Mouse (Mus musculus) intestine, embryonic 16.5 days (tissue): ENCODE results near the gene Sec14l3. TPM values are rescaled to one million over a fixed set of nuclear protein-coding genes. Genes with fewer than 3 reads are reported as not detected.

ENCODE experiments used
- ATAC-seq: fragments of 200-750 bp; cut with Nextera tagmentation; 2 replicates; pipeline ENCODE4 v1.8.0; 2017; ENCODE audit warnings: moderate TSS enrichment, moderate library complexity
- H3K27ac ChIP-seq: fragments of 300-500 bp; sonication (generic); 2 replicates; pipeline ENCODE4 v1.5.1; 2014; ENCODE audit warnings: mild to moderate bottlenecking, low read length
- H3K27me3 ChIP-seq: fragments of 300-500 bp; sonication (generic); replicated peaks from 2 replicates; pipeline ENCODE4 v1.6.1; 2014; ENCODE audit warnings: low read length, control low read depth, mixed read lengths; ENCODE audit not compliant: control insufficient read depth, insufficient read depth
- H3K36me3 ChIP-seq: fragments of 300-500 bp; sonication (generic); 2 replicates; pipeline ENCODE4 v1.6.1; 2014; ENCODE audit warnings: low read length, control low read depth; ENCODE audit not compliant: control insufficient read depth, insufficient read depth
- H3K4me1 ChIP-seq: fragments of 300-500 bp; sonication (generic); 2 replicates; pipeline ENCODE4 v1.6.1; 2014; ENCODE audit warnings: low read length, control low read depth, mixed read lengths; ENCODE audit not compliant: control insufficient read depth, insufficient read depth
- H3K4me2 ChIP-seq: fragments of 300-500 bp; sonication (generic); 2 replicates; pipeline ENCODE4 v1.6.1; 2014; ENCODE audit warnings: low read depth, low read length, control low read depth
- H3K4me3 ChIP-seq: fragments of 300-500 bp; sonication (generic); 2 replicates; pipeline ENCODE4 v1.5.1; 2014; ENCODE audit warnings: mild to moderate bottlenecking, low read length
- H3K9ac ChIP-seq: fragments of 300-500 bp; sonication (generic); 2 replicates; pipeline ENCODE4 v1.6.1; 2014; ENCODE audit warnings: low read depth, low read length
- H3K9me3 ChIP-seq: fragments of 300-500 bp; sonication (generic); 2 replicates; pipeline ENCODE4 v1.6.1; 2016; ENCODE audit warnings: low read length, control low read depth; ENCODE audit not compliant: control insufficient read depth
- WGBS: fragments of 180-500 bp; shearing (Covaris S2); extraction: QIAGEN DNeasy Blood & Tissue Kit; methylation state at CpG from one replicate; pipeline ENCODE4 v1.1.7; 2014; 5-methylcytosine and 5-hydroxymethylcytosine counted together
- polyA plus RNA-seq: library from polyadenylated mRNA; unstranded; fragments of >200 nt; fragmentation: Nextera tagmentation; extraction: Ambion mirVana; gene quantifications from 2 replicates; pipeline ENCODE4 v1.2.1, GENCODE M21; 2015

Sec14l3 gene
- polyA plus RNA-seq, 1 experiment from 2014 or later = not detected

DNA sequence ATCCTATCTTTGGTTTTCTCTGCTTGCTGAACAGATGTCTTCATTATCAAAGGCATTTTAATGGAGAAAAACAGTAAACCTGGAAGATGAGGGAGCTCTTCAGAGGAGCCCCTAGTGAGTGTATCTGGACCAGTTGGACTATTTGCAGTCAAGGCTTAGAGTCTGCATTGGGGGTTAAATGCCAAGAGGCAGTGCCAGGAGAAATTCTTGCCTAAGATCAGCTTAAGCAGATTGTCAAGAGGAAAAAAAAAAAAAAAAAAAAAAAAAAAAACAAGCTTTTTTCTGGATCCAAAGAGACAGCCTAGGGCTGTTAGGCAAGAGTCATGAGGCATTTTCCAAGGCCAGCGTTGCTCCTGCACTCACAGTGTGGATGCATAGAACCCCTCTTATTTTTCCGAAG is 16.9 kb upstream of the Sec14l3 start:
- H3K27me3 ChIP-seq = no peaks in the 10 kb centered on the region
- H3K4me3 ChIP-seq = no peak overlapping the region
- H3K4me2 ChIP-seq = no peak overlapping the region
- no peaks in the 10 kb centered on the region for H3K9me3 ChIP-seq
- 92% methylated on average over 2 of the region's 2 CpGs for WGBS
- no peak for ATAC-seq
- no peaks in the 10 kb centered on the region for H3K36me3 ChIP-seq
- no peak overlapping the region for H3K9ac ChIP-seq
- no peaks in the 10 kb centered on the region for H3K4me1 ChIP-seq
- H3K27ac ChIP-seq = no peak overlapping the region

DNA sequence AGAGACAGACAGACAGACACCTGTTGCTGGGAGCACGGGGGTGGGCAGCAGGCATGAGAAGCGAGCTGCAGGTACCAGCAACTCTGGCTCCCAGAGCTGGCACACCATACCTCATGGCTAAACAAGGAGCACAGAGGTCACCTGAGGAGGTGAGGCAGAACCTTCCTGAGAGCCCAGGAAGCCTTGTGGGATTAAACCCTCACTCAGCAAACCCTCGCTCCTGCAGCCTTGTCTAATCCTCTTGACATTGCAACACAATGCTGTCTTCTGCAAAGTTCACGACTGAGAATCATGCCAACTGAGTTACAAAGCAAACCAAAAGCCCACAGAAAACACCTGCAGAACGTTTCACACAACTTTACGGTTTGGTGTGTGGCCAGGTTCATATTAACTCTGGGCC is 16.2 kb upstream of the Sec14l3 start:
- no peak for ATAC-seq
- Histone ChIP-seq H3K9ac (no peak overlapping the region), H3K27ac (no peak overlapping the region), H3K4me2 (no peak overlapping the region), H3K27me3 (no peaks in the 10 kb centered on the region), H3K4me3 (no peak overlapping the region), H3K4me1 (no peaks in the 10 kb centered on the region), H3K9me3 (no peaks in the 10 kb centered on the region), H3K36me3 (no peaks in the 10 kb centered on the region)
- WGBS = 90% methylated on average over 6 of the region's 6 CpGs

DNA sequence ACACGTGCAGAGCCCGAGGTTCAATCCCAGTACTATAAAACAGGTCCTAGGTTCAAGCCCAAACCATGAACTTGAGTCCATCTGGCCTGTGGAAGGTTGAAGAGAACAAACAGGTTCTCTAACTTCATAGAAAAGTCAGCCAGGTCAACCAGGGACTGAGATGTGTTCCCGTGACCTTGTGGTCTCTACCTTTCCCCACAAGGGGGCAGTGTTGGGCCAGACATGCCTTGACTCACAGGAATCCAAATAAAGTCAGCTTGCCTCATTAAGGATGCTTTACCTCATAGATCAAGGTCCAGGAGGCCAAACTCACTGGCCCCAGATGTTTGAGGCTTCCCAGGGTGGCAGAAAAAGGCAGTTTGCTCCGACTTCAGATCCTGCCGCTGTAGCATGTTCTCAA is 11.1 kb upstream of the Sec14l3 start:
- Histone ChIP-seq H3K36me3 (no peaks in the 10 kb centered on the region), H3K9ac (no peak overlapping the region), H3K4me2 (no peak overlapping the region), H3K27me3 (no peaks in the 10 kb centered on the region), H3K4me1 (no peaks in the 10 kb centered on the region), H3K9me3 (no peaks in the 10 kb centered on the region), H3K4me3 (no peak overlapping the region), H3K27ac (no peak overlapping the region)
- ATAC-seq = no peak
- WGBS = 22% methylated on average over 5 of the region's 5 CpGs

DNA sequence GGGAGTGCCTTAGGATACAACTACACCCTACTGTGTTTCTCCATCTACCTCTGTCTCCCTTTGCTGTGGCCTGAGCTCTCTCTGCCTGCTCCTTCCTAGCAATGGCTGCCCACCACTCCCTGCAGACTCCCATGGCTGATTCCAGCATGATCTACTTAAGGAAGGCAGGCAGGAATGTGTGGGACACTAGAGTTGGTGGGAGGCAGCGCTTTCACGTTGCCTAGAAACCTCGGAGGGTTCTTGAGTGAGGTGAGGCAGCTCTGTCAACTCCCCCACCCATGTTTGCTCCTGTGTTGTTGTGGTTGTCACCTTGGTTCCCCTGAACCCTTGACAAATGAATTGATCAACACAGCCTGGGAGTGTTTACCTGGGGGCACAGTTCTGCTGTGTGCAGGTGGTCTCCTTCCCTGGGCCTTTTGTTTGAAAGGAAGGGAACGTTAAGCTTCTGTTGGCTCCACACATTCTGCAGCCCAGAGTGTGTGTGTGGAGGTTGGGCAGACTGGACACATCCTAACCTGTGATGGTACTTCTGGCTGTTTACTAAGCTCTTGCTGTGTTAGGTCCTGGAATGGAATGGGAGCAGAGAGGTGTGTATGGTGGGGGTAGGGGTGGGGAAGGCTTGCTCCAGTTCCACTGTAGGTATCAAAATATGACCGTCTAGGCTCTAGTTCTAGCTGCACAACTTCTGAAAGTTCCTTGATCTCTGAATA is 3.6 kb upstream of the Sec14l3 start:
- Histone ChIP-seq H3K36me3 (no peaks in the 10 kb centered on the region), H3K4me1 (no peaks in the 10 kb centered on the region), H3K4me2 (no peak overlapping the region), H3K9ac (no peak overlapping the region), H3K27ac (no peak overlapping the region), H3K27me3 (no peaks in the 10 kb centered on the region), H3K9me3 (no peaks in the 10 kb centered on the region), H3K4me3 (no peak overlapping the region)
- no peak for ATAC-seq
- 52% methylated on average over 5 of the region's 5 CpGs for WGBS

DNA sequence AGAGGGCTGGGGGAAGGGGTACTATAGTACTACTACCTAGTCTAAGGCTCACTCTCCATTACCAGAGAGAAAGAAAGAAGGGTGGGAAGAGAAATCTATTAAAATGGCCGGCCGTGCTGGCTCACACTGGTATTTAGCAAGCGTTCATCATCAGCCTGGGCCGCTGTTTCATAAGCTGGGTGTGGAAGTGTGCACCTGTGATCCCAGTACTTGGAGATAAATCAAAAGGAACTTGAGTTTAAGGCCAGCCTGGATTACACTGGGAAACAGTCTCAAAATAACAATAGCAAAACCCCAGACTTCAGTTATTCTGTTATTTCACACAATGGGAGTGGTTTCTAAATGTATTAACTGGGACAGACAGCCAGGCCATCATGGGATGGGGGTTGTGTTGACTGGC is 2.1 kb upstream of the Sec14l3 start:
- Histone ChIP-seq H3K27ac (no peak overlapping the region), H3K9ac (no peak overlapping the region), H3K4me2 (no peak overlapping the region), H3K36me3 (no peaks in the 10 kb centered on the region), H3K9me3 (no peaks in the 10 kb centered on the region), H3K4me1 (no peaks in the 10 kb centered on the region), H3K27me3 (no peaks in the 10 kb centered on the region), H3K4me3 (no peak overlapping the region)
- ATAC-seq = no peak
- WGBS = 91% methylated on average over 4 of the region's 4 CpGs

DNA sequence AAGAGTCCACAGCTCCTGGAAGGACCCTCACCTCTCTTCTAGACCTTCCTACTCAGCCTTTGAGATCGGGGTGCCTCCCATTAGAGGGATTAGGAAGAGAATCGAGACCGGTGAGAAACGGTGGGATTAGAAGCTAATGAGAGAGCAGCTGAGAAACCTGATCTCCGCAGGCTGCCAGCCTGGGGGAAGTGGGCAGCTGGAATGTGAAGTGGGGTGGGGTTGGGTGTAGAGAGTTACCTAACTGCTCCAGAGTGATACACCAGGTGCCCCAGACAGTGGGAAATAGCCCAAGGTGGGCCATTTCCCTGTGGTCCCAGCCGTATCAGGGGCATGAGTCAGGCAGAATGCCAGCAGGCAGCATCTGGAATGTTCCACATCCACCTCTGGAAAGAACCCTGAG is 1.7 kb upstream of the Sec14l3 start:
- H3K27ac ChIP-seq = no peak overlapping the region
- no peaks in the 10 kb centered on the region for H3K27me3 ChIP-seq
- no peaks in the 10 kb centered on the region for H3K4me1 ChIP-seq
- no peak for ATAC-seq
- H3K9ac ChIP-seq = no peak overlapping the region
- no peaks in the 10 kb centered on the region for H3K9me3 ChIP-seq
- H3K4me2 ChIP-seq = no peak overlapping the region
- no peaks in the 10 kb centered on the region for H3K36me3 ChIP-seq
- H3K4me3 ChIP-seq = no peak overlapping the region
- WGBS = 42% methylated on average over 6 of the region's 6 CpGs

DNA sequence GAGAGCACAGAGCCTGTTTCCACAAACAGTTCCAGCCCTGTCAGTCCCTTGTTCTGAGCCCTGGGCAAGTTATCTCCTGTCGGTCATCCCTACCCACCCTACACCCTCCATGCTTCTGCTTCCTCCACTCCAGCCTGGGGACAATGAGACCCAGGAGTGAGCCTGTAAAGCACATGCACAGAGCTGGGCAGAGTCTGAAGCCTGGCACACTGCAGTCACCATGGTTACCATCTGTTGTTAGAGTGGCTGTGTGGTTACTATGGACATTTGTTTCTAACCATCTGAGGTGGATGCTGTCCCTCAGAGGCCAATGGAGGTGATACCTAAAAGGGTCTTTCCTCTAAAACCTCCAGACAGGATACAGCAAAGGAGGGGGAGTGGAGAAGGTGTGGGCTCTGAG is 5.0 kb downstream of the Sec14l3 start:
- H3K36me3 ChIP-seq = no peaks in the 10 kb centered on the region
- 74% methylated on average over 1 of the region's 1 CpGs for WGBS
- ATAC-seq = no peak

DNA sequence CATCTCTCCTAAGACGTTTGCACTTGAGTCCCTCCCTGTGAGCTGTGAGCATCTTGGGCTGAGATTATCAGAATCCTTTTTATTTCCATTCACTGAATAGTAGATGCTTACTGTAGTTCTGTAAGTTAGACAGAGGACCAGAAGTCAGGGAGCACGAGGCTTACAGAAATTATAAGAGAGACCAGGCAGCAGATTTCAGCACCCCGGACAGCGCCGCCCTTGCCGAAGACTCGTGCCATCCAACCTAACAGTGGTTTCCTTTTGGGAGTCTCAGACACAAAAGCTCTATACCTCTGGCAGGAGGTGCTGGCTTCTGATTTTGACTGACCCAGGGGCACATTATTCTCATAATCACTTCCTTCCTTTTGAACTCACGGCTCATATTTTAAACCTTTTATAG is 12.0 kb downstream of the Sec14l3 start:
- Histone ChIP-seq H3K27ac (no peak overlapping the region), H3K4me3 (no peak overlapping the region)
- 11% methylated on average over 8 of the region's 8 CpGs for whole genome bisulfite sequencing

More for the DNA sequence above, 5.0 kb downstream of the Sec14l3 start:
- Histone ChIP-seq H3K4me1 (no peaks in the 10 kb centered on the region), H3K4me2 (no peak overlapping the region), H3K9ac (no peak overlapping the region), H3K27ac (no peak overlapping the region), H3K4me3 (no peak overlapping the region), H3K9me3 (no peaks in the 10 kb centered on the region), H3K27me3 (no peaks in the 10 kb centered on the region)

DNA sequence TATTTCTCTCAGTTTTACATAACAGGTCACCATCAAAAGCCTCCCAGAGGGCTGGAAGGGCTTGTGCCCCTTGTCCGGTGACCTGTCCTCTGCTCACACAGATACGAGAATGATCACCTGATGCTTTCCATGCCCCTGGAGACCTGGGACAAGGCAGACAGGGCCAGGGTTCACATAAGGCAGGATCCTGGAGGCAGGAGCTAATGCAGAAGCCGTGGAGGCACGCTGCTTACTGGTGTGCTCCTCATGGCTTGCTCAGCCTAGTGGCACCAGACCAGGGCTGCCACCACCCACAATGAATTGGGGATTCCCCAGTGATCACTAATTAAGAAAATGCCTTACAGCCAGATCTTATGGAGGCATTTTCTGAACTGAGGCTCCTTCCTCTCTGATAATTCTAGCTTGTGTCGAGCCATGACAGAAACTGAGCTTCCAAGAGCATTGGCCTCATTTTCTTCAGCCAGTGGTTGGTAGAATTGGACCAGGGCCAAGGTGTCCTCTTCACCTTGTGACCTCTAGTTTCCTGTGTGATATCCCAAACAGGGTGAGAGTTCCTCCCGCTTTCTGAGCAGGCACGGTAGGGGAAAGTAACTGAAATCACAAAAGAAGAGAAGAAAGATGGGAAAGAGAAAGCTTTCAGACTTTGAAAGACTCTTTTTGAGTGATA is 13.8 kb downstream of the Sec14l3 start:
- Histone ChIP-seq H3K9me3 (no peaks in the 10 kb centered on the region), H3K4me3 (no peak overlapping the region), H3K9ac (no peak overlapping the region), H3K4me2 (no peak overlapping the region), H3K27me3 (no peaks in the 10 kb centered on the region), H3K27ac (no peak overlapping the region), H3K4me1 (no peaks in the 10 kb centered on the region), H3K36me3 (no peaks in the 10 kb centered on the region)
- 84% methylated on average over 7 of the region's 7 CpGs for whole genome bisulfite sequencing
- no peak for ATAC-seq

More for the DNA sequence above, 12.0 kb downstream of the Sec14l3 start:
- no peaks in the 10 kb centered on the region for H3K36me3 ChIP-seq
- no peaks in the 10 kb centered on the region for H3K27me3 ChIP-seq
- no peaks in the 10 kb centered on the region for H3K4me1 ChIP-seq
- H3K4me2 ChIP-seq = no peak overlapping the region
- H3K9ac ChIP-seq = no peak overlapping the region
- no peak for ATAC-seq
- H3K9me3 ChIP-seq = no peaks in the 10 kb centered on the region
